Mouse (Mus musculus) right cerebral cortex, postnatal 10 days (tissue): Measurements from ENCODE around the gene Tmem108.

ENCODE experiments used
- DNase-seq, 2 experiments: peaks; one replicate each; pipeline ENCODE4 v3.0.0; 2021; ENCODE audit warnings: low spot score in 2 of 2

The Tmem108 gene

DNA sequence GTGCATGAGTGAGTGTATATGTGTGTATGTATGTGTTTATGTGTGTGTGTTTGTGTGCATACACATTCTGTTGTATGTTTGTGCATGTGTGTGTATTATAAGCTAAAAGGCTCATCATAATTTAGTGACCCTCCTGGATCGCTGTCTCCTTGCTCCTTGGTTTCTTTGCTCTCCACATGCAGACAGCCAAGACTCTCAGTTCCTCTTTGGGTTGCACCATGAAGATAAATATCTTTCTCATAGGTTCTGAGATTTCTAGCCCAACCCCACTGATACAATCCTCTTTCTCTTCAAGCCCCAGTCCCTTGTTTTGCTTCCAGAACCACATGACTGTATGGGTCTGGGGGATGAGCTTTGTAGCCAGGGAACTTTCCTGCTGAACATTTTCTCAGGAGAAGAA is 302.3 kb downstream of the Tmem108 start:
- DNase-seq = no peak

GRCm38 (mm10) chr9:103449651-103450050 is 312.0 kb downstream of the Tmem108 start:
- no peak for DNase-seq

GRCm38 (mm10) chr9:103449092-103449491 is 312.5 kb downstream of the Tmem108 start:
- DNase-seq = no peak

- DNase-seq = no peak
Observed at GRCm38 (mm10) chr9:103444656-103445055, 317.0 kb downstream of the Tmem108 start.

DNA sequence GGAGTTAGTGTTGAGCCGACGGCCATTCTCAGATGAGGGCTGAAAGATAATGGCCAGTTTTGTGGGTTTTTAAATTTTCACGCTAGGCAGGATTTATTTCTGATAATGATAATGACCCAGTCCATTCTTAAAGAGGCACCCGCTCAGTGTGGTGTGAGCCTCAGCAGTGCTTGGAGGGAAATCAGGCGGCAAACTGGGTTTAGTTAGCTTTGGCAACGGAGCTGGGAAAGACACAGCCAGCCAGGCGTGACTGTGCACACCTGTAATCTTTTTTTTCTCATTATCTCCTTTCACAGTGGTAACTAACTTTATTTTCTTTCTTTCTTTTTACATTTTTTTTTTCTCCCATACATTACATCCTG is 317.8 kb downstream of the Tmem108 start:
- no peak for DNase-seq

DNA sequence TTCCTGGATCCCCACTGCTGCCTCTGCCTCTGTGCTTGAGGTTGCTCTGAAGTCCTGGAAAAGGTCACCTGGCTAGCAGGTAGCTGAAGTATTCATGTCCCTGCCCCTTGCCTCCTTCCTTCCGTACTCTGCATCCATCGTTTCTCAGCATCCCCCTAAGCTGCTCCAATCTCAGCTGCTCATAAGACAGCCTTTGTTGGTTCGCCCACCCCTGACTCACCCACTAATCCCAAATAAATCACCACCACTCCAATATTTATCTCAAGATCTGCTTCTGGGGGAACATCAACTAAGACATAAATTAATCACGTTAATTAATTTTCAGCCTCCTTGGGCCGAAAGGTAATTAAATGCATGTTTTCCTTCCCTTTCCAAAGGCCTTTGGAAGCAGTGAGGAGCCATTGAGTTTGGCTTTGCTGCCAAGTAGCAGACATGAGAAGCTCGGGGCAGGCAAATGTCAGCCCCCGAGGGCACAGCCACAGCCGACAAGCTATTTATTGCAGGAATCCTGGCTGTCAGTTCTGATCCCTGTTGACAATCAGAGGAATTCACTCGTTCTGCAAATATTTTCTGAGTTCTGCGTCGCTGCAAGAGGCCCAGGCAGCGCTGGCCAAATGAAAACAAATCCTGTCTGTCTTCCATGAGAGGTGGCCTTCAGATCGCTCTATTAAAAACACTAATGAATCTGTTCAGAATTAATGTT is 318.4 kb downstream of the Tmem108 start:
- DNase-seq = peak in 1 of 2 experiments; percentile 37

GRCm38 (mm10) chr9:103440597-103440996 is 321.0 kb downstream of the Tmem108 start:
- DNase-seq = no peak

GRCm38 (mm10) chr9:103437104-103437503 is 324.5 kb downstream of the Tmem108 start:
- peak in 1 of 2 experiments; percentile 42 for DNase-seq

- DNase-seq = no peak
Observed at GRCm38 (mm10) chr9:103434116-103434515, 327.5 kb downstream of the Tmem108 start.
